Mouse (Mus musculus) CH12.LX (cell line): ENCODE measurements around the gene S1pr4.

Experiments used
- E2F4 ChIP-seq: IDR thresholded peaks from 2 replicates; pipeline ENCODE4 v1.6.1; 2011; ENCODE audit warnings: low read depth, low read length, improper control_type of control experiment; ENCODE audit not compliant: insufficient replicate concordance
- ETS1 ChIP-seq: conservative IDR thresholded peaks from 2 replicates; pipeline ENCODE4 v1.6.1; 2012; ENCODE audit warnings: low read depth, mild to moderate bottlenecking, inconsistent platforms, low read length, improper control_type of control experiment, moderate library complexity
- NRF1 ChIP-seq: IDR thresholded peaks from 2 replicates; pipeline ENCODE4 v1.6.1; 2014; ENCODE audit warnings: low read depth, mild to moderate bottlenecking, inconsistent platforms, low read length, improper control_type of control experiment, moderate library complexity
- POLR2A ChIP-seq: IDR thresholded peaks from 2 replicates; pipeline ENCODE4 v1.6.1; 2011; ENCODE audit warnings: low read depth, mild to moderate bottlenecking, improper control_type of control experiment, low read length

DNA sequence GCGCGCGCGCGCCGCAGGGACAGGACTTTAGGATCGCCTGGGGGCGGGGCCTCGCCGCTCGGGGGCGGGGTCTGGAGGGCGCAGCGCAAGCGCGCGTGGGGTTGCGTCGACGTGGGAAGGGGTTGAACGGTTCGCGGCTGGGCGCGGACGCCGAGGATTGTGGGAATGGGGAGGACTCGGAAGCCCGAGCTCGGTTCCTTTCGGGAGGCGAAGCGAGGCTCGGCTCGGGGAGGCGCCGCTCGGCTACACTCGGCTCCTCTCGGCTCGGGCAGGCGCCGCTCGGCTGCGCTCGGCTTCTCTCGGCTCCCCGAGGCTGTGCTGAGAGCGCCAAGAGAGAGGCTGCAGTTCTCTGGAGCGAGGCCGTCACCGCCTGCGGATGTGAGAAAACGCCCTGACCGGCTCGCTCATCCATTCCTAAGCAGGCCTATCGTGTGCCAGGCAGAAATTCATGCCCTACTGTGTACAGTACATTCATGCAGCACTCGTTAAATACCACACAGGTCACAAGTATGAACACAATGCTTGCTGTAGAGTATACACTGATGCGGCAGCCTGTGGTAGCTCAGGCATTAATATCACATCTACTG, 45.3 kb upstream of the S1pr4 start, which contains the start of gene Gna11:
- TF ChIP-seq POLR2A (peak; percentile 66; the same call in 1 of the 2 replicates), NRF1 (peak; percentile 92), ETS1 (no peak), E2F4 (no peak)
